In genomic region chr5:125549750-125550489, GRCm38 (mm10) we compare ENCODE assay signal across 15 mouse cellular contexts. TPM values are rescaled to one million over a fixed set of nuclear protein-coding genes. Genes with fewer than 3 reads are reported as not detected.
DNase-seq lines count a peak whose midpoint lies in the region; ATAC-seq and TF ChIP-seq lines count a peak whose summit lies in the region.
"Had no signal": no experiment of that assay in that cellular context is flagged by ENCODE, and none has a peak within 500 bp of the region (broad histone marks: within the 10 kb centered on the region; RNA-seq: fewer than 3 reads in every experiment).

No protein-coding gene starts in this region.

- 15% methylated on average over 11 of the region's 11 CpGs for WGBS in hindbrain, embryonic 10.5 days
- WGBS in hindbrain, embryonic 14.5 days, result 19% methylated on average over 11 of the region's 11 CpGs
- 21% methylated on average over 11 of the region's 11 CpGs for WGBS in hindbrain, embryonic 15.5 days

- no peak overlapping the region for H3K4me2 ChIP-seq in hindbrain, embryonic 14.5 days (replicated peaks)
- H3K4me2 ChIP-seq in hindbrain, embryonic 15.5 days, result no peak overlapping the region
- H3K4me2 ChIP-seq: lung, embryonic 15.5 days had no signal

- ATAC-seq in hindbrain, embryonic 14.5 days (ENCODE audit: low FRiP score), result no peak
- ATAC-seq in hindbrain, embryonic 15.5 days (ENCODE audit: low FRiP score, low read depth), result 0 out of 2 replicates have a peak, but pooled peaks have one; percentile 15

- H3K36me3 ChIP-seq in hindbrain, embryonic 10.5 days, result no peaks in the 10 kb centered on the region
- no peaks in the 10 kb centered on the region for H3K36me3 ChIP-seq in hindbrain, embryonic 14.5 days (replicated peaks; ENCODE audit: control insufficient read depth, insufficient read depth)
- H3K36me3 ChIP-seq in ES-E14 (ENCODE audit: control insufficient read depth, insufficient read depth, low read length, poor library complexity, severe bottlenecking), result no peaks in the 10 kb centered on the region
- H3K36me3 ChIP-seq in hindbrain, embryonic 15.5 days, result no peaks in the 10 kb centered on the region
- H3K36me3 ChIP-seq: lung, embryonic 15.5 days had no signal

- H3K9me3 ChIP-seq in hindbrain, embryonic 10.5 days, result 0 out of 2 replicates have a peak, but pooled peaks cover 4% of the 10 kb centered on the region
- H3K9me3 ChIP-seq in hindbrain, embryonic 14.5 days (ENCODE audit: control insufficient read depth, low read length), result no peaks in the 10 kb centered on the region
- H3K9me3 ChIP-seq in ES-E14 (ENCODE audit: control insufficient read depth, insufficient read depth, low read depth, low read length), result no peaks in the 10 kb centered on the region
- no peaks in the 10 kb centered on the region for H3K9me3 ChIP-seq in hindbrain, embryonic 15.5 days
- H3K9me3 ChIP-seq: lung, embryonic 15.5 days had no signal

- H3K27me3 ChIP-seq in hindbrain, embryonic 10.5 days (ENCODE audit: insufficient read depth, poor library complexity, severe bottlenecking), result peaks cover 41% of the 10 kb centered on the region
- no peaks in the 10 kb centered on the region for H3K27me3 ChIP-seq in hindbrain, embryonic 14.5 days (ENCODE audit: control insufficient read depth, insufficient read depth, low read length)
- H3K27me3 ChIP-seq in hindbrain, embryonic 15.5 days, result no peaks in the 10 kb centered on the region
- H3K27me3 ChIP-seq: lung, embryonic 15.5 days had no signal

- DNase-seq in hindbrain, embryonic 10.5 days (ENCODE audit: low spot score), result peak; percentile 55
- no peak for DNase-seq in hindbrain, embryonic 14.5 days (ENCODE audit: low spot score)
- no peak for DNase-seq in ES-E14 (ENCODE audit: low read depth, low spot score)
- DNase-seq in embryo, embryonic 9.5 days (ENCODE audit: extremely low spot score), result peak; percentile 28
- DNase-seq in cerebellum, postnatal 14 days, result no peak
- DNase-seq in layer of hippocampus, adult 9-11 months, result no peak
- DNase-seq in frontal cortex, adult 2 months (ENCODE audit: extremely low spot score in 1 of 2, low spot score in 1 of 2), result no peak
- DNase-seq: cerebellum, adult 8-10 months; heart, adult 2 months; heart, postnatal 36 days; liver; thymus, postnatal 25 days had no signal

- in situ Hi-C loops in ES-E14 (cut with MboI; ENCODE audit: low sequenced_read_pairs in 2 of 2, unreplicated experiment in 2 of 2), result no loop called here

- H3K4me3 ChIP-seq in hindbrain, embryonic 10.5 days, result peak overlapping the region; percentile 16; the same call in 1 of the 2 replicates
- no peak overlapping the region for H3K4me3 ChIP-seq in hindbrain, embryonic 14.5 days (replicated peaks; ENCODE audit: low read length)
- H3K4me3 ChIP-seq in ES-E14 (ENCODE audit: insufficient read depth in 1 of 2, low read depth in 1 of 2, low read length in 2 of 2, poor library complexity in 1 of 2, severe bottlenecking in 1 of 2), result no peak overlapping the region
- no peak overlapping the region for H3K4me3 ChIP-seq in hindbrain, embryonic 15.5 days
- H3K4me3 ChIP-seq: heart, adult 2 months; lung, embryonic 15.5 days had no signal

- H3K4me1 ChIP-seq in hindbrain, embryonic 10.5 days (replicated peaks), result peaks cover 32% of the 10 kb centered on the region
- peaks cover 7% of the 10 kb centered on the region; the same call in 1 of the 2 replicates for H3K4me1 ChIP-seq in hindbrain, embryonic 14.5 days (replicated peaks; ENCODE audit: control insufficient read depth, insufficient read depth, low read length)
- peaks cover 1 to 4% of the 10 kb centered on the region in 2 experiments; a peak in 2 of 4 replicates for H3K4me1 ChIP-seq in ES-E14 (ENCODE audit: control insufficient read depth in 2 of 2, insufficient read depth in 2 of 2, low read length in 2 of 2, poor library complexity in 1 of 2)
- peaks cover 20% of the 10 kb centered on the region for H3K4me1 ChIP-seq in hindbrain, embryonic 15.5 days (replicated peaks)
- H3K4me1 ChIP-seq: lung, embryonic 15.5 days had no signal

- peak overlapping the region; percentile 69; the same call in 1 of the 2 replicates for H3K27ac ChIP-seq in hindbrain, embryonic 10.5 days
- no peak overlapping the region for H3K27ac ChIP-seq in hindbrain, embryonic 14.5 days
- H3K27ac ChIP-seq in ES-E14 (ENCODE audit: insufficient read depth, low read depth, low read length, poor library complexity, severe bottlenecking), result no peak overlapping the region
- H3K27ac ChIP-seq in hindbrain, embryonic 15.5 days (replicated peaks), result no peak overlapping the region
- H3K27ac ChIP-seq: heart, adult 2 months; lung, embryonic 15.5 days had no signal

- no peak overlapping the region for H3K9ac ChIP-seq in hindbrain, embryonic 14.5 days
- H3K9ac ChIP-seq in ES-E14 (ENCODE audit: insufficient read depth, low read depth, low read length, poor library complexity, severe bottlenecking), result no peak overlapping the region
- no peak overlapping the region for H3K9ac ChIP-seq in hindbrain, embryonic 15.5 days
- H3K9ac ChIP-seq: lung, embryonic 15.5 days had no signal

TF ChIP-seq in ES-E14, 5 proteins besides CTCF, POLR2A, EP300 and RAD21:
- no peak for TF ChIP-seq ZC3H11A (IDR thresholded peaks at IDR 0.05; ENCODE audit: borderline replicate concordance, low read depth, low read length)
- TF ChIP-seq ZNF384 (IDR thresholded peaks at IDR 0.05; ENCODE audit: low read depth, low read length), result peak; percentile 38; the same call in 1 of the 2 replicates

RNA-seq across cellular contexts. Expression of gene Tmem132b, which starts 18.3 kb away (rescaled TPM):
- polyA plus RNA-seq in hindbrain, embryonic 10.5 days (2016; fragmentation: Nextera tagmentation; extraction: Ambion mirVana), result 0.21 and 0.41 TPM in 2 replicates
- polyA plus RNA-seq in hindbrain, embryonic 14.5 days (2014; fragmentation: Nextera tagmentation; extraction: Ambion mirVana), result 6.3 and 7.9 TPM in 2 replicates
- total RNA-seq in ES-E14 (2012; rRNA removed), result 0.13 and 0.48 TPM in 2 replicates
- 6.2 and 6.4 TPM in 2 replicates for polyA plus RNA-seq in hindbrain, embryonic 15.5 days (2015; fragmentation: Nextera tagmentation; extraction: Ambion mirVana)
- polyA plus RNA-seq in frontal cortex, adult 2 months (2012; rRNA removed), result 22.7 and 26.8 TPM in 2 replicates
- total RNA-seq: heart, adult 2 months; heart, postnatal 36 days; megakaryocyte-erythroid progenitor cell, adult 5-6 weeks had no signal
- polyA plus RNA-seq: heart, adult 2 months had no signal

Comparison
In these comparisons a context has a peak if more than half of its experiments do, and no peak if none do; other contexts are left out.
1. DNase-seq: peak in hindbrain, embryonic 10.5 days (single experiment) and embryo, embryonic 9.5 days (single experiment); none in hindbrain, embryonic 14.5 days (single experiment), ES-E14 (single experiment), cerebellum, postnatal 14 days (0 of 2), layer of hippocampus, adult 9-11 months (single experiment) and frontal cortex, adult 2 months (0 of 2).